Mouse (Mus musculus): ENCODE data around the gene Gm13691.
A peak's percentile ranks its signal among the peaks of the same experiment; 100 is the strongest.
"Not testable (repeated sequence)": the region's sequence is repeated elsewhere in the genome, so short reads cannot be mapped to it uniquely, and the experiment has no call there.

Gm13691 gene

DNA sequence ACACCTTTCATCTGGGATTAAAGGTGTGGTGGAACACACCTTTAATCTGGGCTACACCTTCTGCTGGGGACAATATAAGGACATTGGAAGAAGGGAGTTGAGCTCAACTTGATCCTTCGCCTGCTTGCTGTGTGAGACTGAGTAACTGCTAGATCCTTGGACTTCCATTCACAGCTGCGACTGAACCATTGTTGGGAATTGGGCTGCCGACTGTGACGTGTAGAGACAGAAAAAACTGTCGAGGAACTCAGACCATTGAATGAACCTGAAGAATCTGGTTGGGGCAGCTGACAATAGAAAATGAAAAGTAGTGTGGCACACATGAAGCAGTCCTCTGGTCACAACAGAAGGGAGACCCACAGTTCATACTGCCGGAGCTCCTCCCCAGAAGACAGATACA is at the start of gene Gm13691:
Gm13691 (plus strand) TSS at position 301 of the 400 bp plus-strand sequence.
- not testable (repeated sequence) for DNase-seq

DNA sequence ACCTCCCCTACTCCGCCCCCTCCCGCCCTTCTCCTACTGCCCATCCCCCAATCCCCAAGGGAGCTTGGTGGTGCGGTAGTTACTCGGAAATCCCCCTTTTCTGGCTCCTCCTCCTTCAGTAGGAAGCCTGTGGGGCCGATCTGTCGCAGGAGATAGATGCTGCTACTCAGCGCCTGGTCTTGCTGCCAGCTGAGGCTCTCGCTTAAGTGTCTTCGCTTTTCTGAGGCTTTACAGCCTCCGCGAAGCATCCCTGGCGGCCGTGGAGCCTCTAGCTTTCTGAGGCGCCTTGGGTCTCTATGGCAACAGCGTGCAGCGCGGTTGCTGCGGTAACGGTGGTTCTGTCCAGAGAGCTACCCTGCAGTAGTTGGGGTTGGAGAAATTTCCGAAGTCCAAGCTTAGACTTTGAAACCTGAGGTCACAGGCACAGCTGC is 49.4 kb upstream of the Gm13691 start, which contains the start of gene Zswim2:
Zswim2 (minus strand) TSS at position 298 of the 431 bp plus-strand sequence.
- DNase-seq: peak; percentile 48 to 61

DNA sequence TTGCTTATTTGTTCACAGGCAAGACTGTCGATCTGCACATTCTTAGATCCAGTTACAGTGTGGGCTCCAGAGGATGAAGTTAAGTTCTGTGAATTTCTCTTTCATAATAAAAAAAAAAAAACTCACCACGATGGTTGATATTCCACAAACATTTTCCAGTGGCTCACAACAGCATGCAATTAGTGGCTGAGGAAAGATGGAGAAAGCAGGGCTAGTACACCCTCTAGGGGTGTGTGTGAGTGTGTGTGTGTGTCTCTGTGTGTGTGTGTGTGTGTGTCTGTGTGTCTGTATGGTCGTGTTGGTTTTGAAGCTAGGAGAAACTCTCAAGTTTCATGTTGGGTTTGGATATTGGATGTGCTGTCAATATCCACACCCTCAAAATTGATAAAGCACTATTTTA is 49.0 kb upstream of the Gm13691 start:
- no peak for DNase-seq

DNA sequence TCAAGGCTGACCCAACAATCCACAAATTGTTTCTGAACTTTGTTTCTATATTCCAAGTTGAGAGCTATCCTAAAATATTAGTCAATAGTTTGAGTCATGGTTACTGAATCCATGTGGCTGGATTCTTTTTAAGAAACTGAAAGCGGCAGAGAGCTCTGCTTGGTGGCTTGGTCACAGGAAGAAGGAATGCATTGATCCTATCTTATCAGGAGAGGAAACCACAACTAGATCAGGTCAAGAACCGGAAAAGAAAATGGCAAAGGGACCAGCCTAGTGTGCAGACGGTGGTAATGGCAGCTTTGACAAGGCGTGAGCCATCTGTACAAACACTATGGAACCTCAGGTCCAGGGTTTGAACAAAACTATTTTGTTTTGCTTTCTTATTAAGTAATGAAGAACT is 48.6 kb upstream of the Gm13691 start:
- no peak for DNase-seq

DNA sequence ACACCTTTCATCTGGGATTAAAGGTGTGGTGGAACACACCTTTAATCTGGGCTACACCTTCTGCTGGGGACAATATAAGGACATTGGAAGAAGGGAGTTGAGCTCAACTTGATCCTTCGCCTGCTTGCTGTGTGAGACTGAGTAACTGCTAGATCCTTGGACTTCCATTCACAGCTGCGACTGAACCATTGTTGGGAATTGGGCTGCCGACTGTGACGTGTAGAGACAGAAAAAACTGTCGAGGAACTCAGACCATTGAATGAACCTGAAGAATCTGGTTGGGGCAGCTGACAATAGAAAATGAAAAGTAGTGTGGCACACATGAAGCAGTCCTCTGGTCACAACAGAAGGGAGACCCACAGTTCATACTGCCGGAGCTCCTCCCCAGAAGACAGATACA is 35.0 kb upstream of the Gm13691 start, which contains the start of gene Gm13698:
Gm13698 (plus strand) TSS at position 301 of the 400 bp plus-strand sequence.
- DNase-seq: not testable (repeated sequence)

DNA sequence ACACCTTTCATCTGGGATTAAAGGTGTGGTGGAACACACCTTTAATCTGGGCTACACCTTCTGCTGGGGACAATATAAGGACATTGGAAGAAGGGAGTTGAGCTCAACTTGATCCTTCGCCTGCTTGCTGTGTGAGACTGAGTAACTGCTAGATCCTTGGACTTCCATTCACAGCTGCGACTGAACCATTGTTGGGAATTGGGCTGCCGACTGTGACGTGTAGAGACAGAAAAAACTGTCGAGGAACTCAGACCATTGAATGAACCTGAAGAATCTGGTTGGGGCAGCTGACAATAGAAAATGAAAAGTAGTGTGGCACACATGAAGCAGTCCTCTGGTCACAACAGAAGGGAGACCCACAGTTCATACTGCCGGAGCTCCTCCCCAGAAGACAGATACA is 29.1 kb upstream of the Gm13691 start, which contains the start of gene Gm13693:
Gm13693 (plus strand) TSS at position 301 of the 400 bp plus-strand sequence.
- DNase-seq: not testable (repeated sequence)

DNA sequence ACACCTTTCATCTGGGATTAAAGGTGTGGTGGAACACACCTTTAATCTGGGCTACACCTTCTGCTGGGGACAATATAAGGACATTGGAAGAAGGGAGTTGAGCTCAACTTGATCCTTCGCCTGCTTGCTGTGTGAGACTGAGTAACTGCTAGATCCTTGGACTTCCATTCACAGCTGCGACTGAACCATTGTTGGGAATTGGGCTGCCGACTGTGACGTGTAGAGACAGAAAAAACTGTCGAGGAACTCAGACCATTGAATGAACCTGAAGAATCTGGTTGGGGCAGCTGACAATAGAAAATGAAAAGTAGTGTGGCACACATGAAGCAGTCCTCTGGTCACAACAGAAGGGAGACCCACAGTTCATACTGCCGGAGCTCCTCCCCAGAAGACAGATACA is 23.3 kb upstream of the Gm13691 start, which contains the start of gene Gm13695:
Gm13695 (plus strand) TSS at position 301 of the 400 bp plus-strand sequence.
- DNase-seq: not testable (repeated sequence)

DNA sequence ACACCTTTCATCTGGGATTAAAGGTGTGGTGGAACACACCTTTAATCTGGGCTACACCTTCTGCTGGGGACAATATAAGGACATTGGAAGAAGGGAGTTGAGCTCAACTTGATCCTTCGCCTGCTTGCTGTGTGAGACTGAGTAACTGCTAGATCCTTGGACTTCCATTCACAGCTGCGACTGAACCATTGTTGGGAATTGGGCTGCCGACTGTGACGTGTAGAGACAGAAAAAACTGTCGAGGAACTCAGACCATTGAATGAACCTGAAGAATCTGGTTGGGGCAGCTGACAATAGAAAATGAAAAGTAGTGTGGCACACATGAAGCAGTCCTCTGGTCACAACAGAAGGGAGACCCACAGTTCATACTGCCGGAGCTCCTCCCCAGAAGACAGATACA is 17.5 kb upstream of the Gm13691 start, which contains the start of gene Gm13696:
Gm13696 (plus strand) TSS at position 301 of the 400 bp plus-strand sequence.
- DNase-seq: not testable (repeated sequence)

DNA sequence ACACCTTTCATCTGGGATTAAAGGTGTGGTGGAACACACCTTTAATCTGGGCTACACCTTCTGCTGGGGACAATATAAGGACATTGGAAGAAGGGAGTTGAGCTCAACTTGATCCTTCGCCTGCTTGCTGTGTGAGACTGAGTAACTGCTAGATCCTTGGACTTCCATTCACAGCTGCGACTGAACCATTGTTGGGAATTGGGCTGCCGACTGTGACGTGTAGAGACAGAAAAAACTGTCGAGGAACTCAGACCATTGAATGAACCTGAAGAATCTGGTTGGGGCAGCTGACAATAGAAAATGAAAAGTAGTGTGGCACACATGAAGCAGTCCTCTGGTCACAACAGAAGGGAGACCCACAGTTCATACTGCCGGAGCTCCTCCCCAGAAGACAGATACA is 11.7 kb upstream of the Gm13691 start, which contains the start of gene Gm13694:
Gm13694 (plus strand) TSS at position 301 of the 400 bp plus-strand sequence.
- DNase-seq: not testable (repeated sequence)

DNA sequence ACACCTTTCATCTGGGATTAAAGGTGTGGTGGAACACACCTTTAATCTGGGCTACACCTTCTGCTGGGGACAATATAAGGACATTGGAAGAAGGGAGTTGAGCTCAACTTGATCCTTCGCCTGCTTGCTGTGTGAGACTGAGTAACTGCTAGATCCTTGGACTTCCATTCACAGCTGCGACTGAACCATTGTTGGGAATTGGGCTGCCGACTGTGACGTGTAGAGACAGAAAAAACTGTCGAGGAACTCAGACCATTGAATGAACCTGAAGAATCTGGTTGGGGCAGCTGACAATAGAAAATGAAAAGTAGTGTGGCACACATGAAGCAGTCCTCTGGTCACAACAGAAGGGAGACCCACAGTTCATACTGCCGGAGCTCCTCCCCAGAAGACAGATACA is 5.9 kb upstream of the Gm13691 start, which contains the start of gene Gm13697:
Gm13697 (plus strand) TSS at position 301 of the 400 bp plus-strand sequence.
- not testable (repeated sequence) for DNase-seq

DNA sequence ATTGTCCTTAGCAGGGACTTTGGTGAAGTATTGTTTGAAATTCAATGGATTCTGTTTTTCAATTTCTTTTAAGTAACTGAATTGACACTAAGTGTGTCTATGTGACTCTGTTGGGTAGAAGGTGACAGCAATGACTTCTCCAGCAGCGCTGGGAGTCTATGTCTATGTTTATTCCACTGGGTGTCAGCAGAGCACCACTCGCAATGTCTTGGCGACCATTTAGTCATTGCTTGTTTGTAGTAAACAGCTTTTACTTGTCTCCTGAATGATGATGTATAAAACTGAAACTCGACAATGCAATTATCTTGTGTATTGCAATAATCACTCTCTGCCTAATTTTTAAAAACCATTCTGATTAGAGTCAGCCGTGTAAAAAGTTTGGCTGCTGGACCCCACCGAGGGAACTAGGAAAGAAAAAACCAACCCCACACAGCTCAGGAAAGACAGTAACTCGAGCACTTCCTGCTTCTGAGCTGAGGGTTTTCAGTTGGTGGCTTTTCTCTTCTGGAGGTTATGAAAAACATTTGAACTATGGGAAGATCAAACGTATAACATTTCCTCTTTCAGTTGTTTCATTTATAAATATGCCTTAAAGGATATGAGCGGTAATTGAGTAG is 3.4 kb downstream of the Gm13691 start:
- DNase-seq: not testable (repeated sequence)

DNA sequence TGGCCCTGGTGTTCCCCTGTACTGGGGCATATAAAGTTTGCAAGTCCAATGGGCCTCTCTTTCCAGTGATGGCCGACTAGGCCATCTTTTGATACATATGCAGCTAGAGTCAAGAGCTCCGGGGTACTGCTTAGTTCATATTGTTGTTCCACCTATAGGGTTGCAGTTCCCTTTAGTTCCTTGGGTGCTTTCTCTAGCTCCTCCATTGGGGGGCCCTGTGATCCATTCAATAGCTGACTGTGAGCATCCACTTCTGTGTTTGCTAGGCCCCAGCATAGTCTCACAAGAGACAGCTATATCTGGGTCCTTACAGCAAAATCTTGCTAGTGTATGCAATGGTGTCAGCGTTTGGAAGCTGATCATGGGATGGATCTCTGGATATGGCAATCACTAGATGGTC is 4.2 kb downstream of the Gm13691 start:
- not testable (repeated sequence) for DNase-seq

DNA sequence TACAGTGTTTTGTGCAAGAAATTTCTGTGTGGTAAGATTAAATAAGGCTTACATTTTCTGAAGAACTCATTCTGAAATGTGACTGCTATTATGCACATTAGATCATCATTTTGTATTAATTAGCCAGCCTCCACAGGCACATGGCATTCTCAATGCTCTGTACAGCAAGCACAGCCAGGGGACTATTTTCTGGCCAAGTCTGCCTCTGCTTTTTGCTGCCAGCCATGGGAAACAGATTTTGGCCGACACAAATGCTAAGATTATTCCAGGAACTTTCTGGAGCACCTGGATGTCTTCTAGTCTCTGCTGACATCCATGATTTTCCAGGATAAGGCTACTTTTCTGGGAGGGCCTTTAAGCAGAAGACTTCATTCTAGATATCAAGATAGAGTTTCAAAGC is 18.6 kb downstream of the Gm13691 start:
- no peak for DNase-seq

DNA sequence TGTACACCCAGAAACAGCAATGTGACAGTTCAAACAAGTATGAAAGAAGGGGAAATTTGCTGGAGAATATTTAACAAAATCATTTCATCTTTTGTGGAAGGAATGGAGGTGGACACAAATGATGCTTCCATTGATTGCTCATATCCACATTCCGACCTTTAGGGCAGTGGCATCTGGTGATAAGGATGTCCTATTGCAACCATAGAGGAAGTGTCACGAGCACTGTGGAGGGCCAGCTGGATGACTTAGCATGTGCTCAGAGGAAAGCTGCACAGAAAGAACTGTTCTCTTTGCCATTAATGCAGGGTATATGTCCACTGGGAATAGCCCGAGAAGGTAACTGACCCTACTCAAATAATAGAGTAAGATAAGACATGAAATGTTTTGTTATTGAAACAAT is 19.5 kb downstream of the Gm13691 start:
- no peak for DNase-seq

DNA sequence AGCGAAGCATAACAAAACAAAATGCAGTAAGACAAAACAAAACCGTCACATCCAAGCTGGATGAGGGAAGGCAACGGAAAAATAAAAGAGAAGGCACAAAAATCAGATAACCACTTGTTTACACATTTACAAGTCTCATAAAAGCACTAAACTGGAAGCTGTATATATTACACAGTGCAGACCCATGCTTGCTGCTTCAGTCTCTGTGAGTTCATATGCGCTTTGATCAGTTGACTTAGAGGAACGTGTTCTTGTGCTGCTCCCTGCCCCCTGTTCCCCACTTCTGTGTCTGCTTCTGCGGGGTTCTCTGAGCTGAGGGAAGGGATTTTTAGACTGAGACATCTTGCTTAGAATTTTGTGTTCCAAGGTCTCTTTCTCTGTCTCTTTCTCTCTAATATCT is 24.2 kb downstream of the Gm13691 start:
- DNase-seq: no peak

DNA sequence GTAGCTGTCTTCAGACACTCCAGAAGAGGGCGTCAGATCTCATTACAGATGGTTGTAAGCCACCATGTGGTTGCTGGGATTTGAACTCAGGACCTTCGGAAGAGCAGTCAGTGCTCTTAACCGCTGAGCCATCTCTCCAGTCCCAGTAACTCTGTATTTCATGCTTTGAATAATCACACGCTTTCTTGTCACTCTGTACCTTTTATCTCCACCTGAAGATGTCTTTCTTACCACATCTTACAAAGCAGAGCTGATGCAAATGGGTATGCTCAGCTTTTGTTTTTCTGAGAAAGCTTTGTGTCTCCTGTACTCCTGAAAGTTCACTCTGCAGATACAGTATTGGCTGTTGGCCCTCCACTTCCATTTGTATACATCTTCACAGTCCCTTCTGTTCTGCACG is 25.9 kb downstream of the Gm13691 start:
- DNase-seq: not testable (repeated sequence)

DNA sequence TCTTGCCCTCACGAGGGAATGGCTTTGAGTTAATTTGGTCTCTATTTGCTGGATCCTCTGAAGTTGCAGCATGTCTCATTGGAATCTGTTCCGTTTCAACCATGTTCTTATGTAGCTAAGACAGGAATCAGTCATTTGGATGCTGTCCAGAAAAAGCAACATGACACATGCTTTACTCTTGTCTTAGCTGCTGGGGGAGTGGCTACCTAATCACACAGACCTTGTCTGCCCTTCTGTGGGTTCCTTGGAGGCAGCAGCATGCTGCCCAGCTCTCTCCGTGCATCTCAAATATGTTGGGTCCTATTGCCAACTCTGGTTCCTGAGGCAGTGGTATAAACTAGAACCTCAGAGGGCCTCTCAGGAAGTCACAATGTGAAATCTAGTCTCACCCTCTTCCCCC is 28.0 kb downstream of the Gm13691 start:
- DNase-seq: no peak

DNA sequence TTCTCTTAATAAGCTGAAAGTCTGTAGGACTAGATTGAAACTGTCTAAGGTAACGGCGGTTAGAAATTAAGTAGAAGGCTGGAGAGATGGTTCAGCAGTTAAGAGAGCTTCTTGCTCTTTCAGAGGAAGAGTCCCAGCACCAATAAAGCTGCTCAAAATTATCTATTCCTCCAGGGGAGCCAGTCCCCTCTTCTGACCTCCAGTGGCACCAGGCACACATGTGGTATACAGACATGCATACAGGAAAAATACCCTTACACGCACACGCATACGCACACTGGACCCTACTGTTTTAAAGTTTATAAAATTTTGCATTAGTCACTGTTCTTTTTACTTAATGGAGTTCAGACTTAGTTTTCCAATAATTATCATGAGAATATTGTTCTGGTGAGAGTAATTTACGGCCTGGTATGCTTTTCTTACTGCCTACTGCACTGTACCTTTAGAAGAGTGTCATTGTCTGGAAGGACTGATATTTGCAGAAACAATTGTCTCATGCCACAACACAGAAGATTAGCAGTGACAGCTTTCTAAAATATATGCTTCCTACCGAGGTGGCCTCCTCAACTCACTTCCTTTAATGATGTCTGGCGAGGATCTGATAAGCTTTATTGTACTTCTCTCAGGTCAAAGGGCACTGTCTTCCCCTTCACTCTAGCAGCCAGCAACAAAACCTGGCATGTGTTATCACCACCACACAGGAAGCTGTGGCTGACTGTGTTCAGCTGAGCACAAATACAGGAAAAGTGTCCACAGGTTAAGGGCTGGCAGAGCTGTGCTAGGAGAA is 29.4 kb downstream of the Gm13691 start:
- DNase-seq: peak; percentile 26 to 73

DNA sequence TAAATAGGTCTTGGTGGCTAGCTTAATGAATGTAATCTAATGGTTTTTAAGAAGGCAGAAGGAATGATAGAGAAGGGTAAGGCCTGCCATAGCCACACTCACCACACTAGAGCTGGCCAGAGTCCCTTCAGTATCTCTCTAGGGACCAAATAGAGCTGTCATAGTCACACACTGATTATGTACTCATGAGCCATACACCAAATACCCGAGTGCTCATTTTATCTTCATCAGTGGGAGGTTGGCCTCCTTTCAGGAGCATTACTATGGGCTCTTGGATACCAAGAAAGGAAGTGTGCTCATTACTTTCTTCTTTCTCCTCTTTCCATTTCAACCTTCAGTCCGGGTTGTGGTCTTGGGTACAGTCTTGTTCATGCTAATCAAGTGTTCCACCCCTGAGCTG is 31.6 kb downstream of the Gm13691 start:
- DNase-seq: no peak

DNA sequence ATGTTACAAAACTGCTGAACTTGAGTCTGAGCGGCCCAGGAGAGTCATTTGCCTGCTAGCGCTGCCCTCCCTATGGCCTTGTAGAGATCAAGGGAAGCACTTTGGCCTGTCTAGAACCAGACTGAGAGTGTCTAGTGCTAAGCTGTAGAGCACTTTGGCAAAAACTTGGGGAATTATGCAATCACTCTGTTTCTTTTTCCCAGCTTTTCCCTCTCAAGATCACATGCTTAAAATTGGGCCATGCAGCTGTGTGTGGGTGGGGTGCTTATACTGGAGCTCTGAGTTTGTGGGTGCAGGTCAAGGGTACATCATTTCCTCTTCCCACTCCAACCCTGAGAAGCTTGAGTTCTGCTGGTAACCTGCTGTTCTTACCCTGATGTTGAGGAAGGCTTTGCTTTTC is 32.6 kb downstream of the Gm13691 start:
- DNase-seq: peak in 1 of 2 experiments; percentile 14

DNA sequence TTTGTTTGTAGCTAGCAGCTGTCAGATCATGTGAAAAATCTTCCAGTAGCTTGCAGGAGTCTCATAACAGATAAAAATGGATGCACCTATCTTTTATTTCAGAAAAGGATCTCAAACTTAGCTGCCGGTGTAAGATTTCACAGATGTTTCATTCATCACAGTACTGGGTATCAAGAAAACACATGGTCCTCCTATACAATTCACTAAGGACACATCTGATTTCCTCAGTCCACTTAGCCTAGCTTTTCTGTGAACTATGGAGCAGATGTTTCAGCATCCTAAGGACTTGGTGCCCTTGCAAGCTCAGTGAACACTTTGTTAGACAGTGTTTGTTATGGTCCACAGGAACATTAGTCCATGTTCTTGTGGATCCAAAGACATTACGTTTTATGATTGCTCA is 33.0 kb downstream of the Gm13691 start:
- no peak for DNase-seq

DNA sequence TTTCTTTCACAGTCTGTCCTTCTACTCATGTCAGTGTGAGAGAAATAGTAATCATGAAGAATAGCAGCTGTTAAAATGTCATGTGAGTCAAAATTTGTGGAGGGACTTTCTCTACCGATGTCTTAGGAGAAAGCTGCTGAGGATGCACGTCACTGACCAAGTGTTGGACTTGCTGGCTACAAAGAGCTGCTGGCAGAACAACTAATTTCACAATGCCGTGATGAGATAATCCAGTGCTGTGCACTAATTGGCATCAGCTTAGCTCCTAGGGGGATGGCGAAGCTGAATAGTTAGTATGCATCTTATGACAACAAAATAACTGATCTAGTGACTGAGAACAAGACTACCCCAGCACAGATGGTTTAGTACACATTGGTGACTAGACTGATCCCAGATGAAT is 34.9 kb downstream of the Gm13691 start:
- no peak for DNase-seq

DNA sequence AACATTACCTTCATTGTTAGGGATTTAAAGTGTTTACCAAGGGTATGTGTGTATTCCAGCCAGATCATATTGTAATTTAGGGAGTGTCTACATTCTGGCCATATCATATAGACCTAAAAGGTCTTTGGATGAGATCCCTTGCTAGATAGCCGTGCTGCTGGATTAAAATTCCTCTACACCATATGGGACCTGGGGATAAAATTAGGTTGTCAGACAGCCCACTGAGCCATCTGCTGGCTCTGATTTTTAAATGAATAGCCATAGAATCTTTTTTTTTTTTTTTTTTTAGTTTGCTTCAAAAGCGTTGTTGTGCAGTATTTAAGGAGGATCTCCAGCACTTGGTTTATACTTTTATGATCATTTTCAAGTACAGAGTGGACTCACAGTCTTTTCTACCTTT is 42.2 kb downstream of the Gm13691 start:
- DNase-seq: no peak

DNA sequence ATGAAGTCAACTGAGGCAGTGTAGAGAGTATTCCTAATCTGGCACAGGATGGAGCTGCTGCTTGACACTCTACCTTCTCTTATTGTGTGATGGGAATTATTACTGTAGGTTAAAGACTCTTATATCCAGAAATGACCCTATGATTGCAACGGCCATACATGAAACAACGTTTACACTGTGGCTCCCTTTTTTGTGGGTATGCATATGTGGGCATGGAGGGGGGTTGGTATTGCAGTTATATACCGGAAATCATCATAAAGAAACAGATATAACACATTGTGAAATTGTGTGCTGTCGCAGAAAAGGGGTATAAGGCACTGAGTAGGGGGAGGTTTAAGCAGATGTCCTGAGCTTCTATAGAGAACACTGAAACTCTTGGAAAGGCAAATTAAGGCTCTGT is 45.6 kb downstream of the Gm13691 start:
- no peak for DNase-seq
